Comparison of ENCODE assay signal across 8 mouse cellular contexts in the genomic region with DNA sequence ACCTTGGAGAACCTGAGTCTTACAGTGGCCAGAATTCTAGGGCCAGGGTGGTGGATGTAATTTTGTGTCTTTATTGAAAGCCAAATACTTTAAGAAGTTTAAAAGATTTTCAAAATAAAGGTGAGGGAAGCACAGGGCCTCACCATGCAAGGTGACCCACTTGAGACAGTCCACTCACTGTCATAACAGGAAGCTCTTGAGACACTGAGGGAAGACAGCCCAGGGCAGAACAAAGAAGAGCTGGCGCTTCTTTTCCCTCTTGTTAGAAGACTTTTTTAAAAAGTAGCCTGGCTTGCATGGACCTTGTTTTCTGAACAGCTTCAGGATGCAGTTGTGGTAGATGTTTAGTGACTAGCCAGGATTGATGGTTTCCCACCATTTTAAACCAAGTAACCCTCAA. TPM values are rescaled to one million over a fixed set of nuclear protein-coding genes. Genes with fewer than 3 reads are reported as not detected.
A peak's percentile ranks its signal among the peaks of the same experiment; 100 is the strongest.
DNase-seq lines count a peak whose midpoint lies in the region; ATAC-seq and TF ChIP-seq lines count a peak whose summit lies in the region.

No protein-coding gene starts in this region.

- H3K27me3 ChIP-seq in kidney, postnatal 0 days (ENCODE audit: insufficient read depth, low read length), result no peaks in the 10 kb centered on the region
- H3K27me3 ChIP-seq in embryonic facial prominence, embryonic 11.5 days (ENCODE audit: control insufficient read depth, insufficient read depth, low read length), result no peaks in the 10 kb centered on the region
- H3K27me3 ChIP-seq in hindbrain, embryonic 15.5 days, result no peaks in the 10 kb centered on the region
- H3K27me3 ChIP-seq in midbrain, embryonic 16.5 days (ENCODE audit: control insufficient read depth, insufficient read depth, low read depth, low read length), result no peaks in the 10 kb centered on the region

- no peak for TF ChIP-seq CTCF in kidney, postnatal 0 days (IDR thresholded peaks at IDR 0.05; ENCODE audit: low read depth)

- ATAC-seq in kidney, postnatal 0 days (replicated peaks; ENCODE audit: low FRiP score, low read depth), result no peak
- ATAC-seq in embryonic facial prominence, embryonic 11.5 days (replicated peaks; ENCODE audit: insufficient number of reproducible peaks, low FRiP score, low TSS enrichment, low read depth), result no peak
- no peak for ATAC-seq in hindbrain, embryonic 15.5 days (ENCODE audit: low FRiP score, low read depth)
- ATAC-seq in midbrain, embryonic 16.5 days, result no peak

- H3K4me3 ChIP-seq in kidney, postnatal 0 days (replicated peaks; ENCODE audit: low read depth, low read length), result no peak overlapping the region
- no peak overlapping the region for H3K4me3 ChIP-seq in embryonic facial prominence, embryonic 11.5 days (ENCODE audit: low read depth, low read length)
- peak overlapping the region; percentile 55 for H3K4me3 ChIP-seq in hindbrain, embryonic 15.5 days
- H3K4me3 ChIP-seq in midbrain, embryonic 16.5 days (ENCODE audit: low read depth, low read length), result peak overlapping the region; percentile 66

- DNase-seq in kidney, postnatal 0 days (ENCODE audit: low spot score), result no peak
- DNase-seq in kidney, postnatal 4 days, result no peak
- no peak for DNase-seq in embryonic facial prominence, embryonic 11.5 days (ENCODE audit: low spot score)
- no peak for DNase-seq in left cerebral cortex, adult 11 months (ENCODE audit: low spot score)
- DNase-seq in adrenal gland, adult 8-10 months, result no peak
- DNase-seq in right cerebral cortex, postnatal 14 days, result no peak

- H3K36me3 ChIP-seq in kidney, postnatal 0 days (ENCODE audit: insufficient read depth, low read length), result peaks cover 23% of the 10 kb centered on the region
- peaks cover 8% of the 10 kb centered on the region for H3K36me3 ChIP-seq in embryonic facial prominence, embryonic 11.5 days (replicated peaks; ENCODE audit: control insufficient read depth, insufficient read depth, low read depth, low read length)
- H3K36me3 ChIP-seq in hindbrain, embryonic 15.5 days, result peaks cover 20% of the 10 kb centered on the region
- H3K36me3 ChIP-seq in midbrain, embryonic 16.5 days (ENCODE audit: control insufficient read depth, insufficient read depth, low read length), result peaks cover 9% of the 10 kb centered on the region

- H3K9ac ChIP-seq in kidney, postnatal 0 days (ENCODE audit: low read depth, low read length), result no peak overlapping the region
- H3K9ac ChIP-seq in embryonic facial prominence, embryonic 11.5 days (replicated peaks; ENCODE audit: low read length), result no peak overlapping the region
- 0 out of 2 replicates have a peak overlapping the region, but pooled peaks have one; percentile 55 for H3K9ac ChIP-seq in hindbrain, embryonic 15.5 days
- H3K9ac ChIP-seq in midbrain, embryonic 16.5 days (ENCODE audit: low read depth, low read length), result peak overlapping the region; percentile 75

- no peak overlapping the region for H3K4me2 ChIP-seq in kidney, postnatal 0 days (ENCODE audit: low read length)
- peak overlapping the region; percentile 1; the same call in 1 of the 2 replicates for H3K4me2 ChIP-seq in embryonic facial prominence, embryonic 11.5 days (ENCODE audit: low read depth, low read length)
- peak overlapping the region; percentile 78 for H3K4me2 ChIP-seq in hindbrain, embryonic 15.5 days
- H3K4me2 ChIP-seq in midbrain, embryonic 16.5 days (ENCODE audit: low read length), result peak overlapping the region; percentile 93

- 89% methylated on average over 1 of the region's 1 CpGs for WGBS in kidney, postnatal 0 days
- 77% methylated on average over 1 of the region's 1 CpGs for WGBS in embryonic facial prominence, embryonic 11.5 days
- WGBS in hindbrain, embryonic 15.5 days, result 76% methylated on average over 1 of the region's 1 CpGs
- 76% methylated on average over 1 of the region's 1 CpGs for WGBS in midbrain, embryonic 16.5 days

- no peaks in the 10 kb centered on the region for H3K9me3 ChIP-seq in kidney, postnatal 0 days (replicated peaks; ENCODE audit: low read length)
- no peaks in the 10 kb centered on the region for H3K9me3 ChIP-seq in embryonic facial prominence, embryonic 11.5 days (replicated peaks; ENCODE audit: control insufficient read depth, low read length)
- H3K9me3 ChIP-seq in hindbrain, embryonic 15.5 days, result no peaks in the 10 kb centered on the region
- H3K9me3 ChIP-seq in midbrain, embryonic 16.5 days (replicated peaks; ENCODE audit: control insufficient read depth, low read length, poor library complexity, severe bottlenecking), result no peaks in the 10 kb centered on the region

- H3K4me1 ChIP-seq in kidney, postnatal 0 days (replicated peaks; ENCODE audit: insufficient read depth, low read length), result peaks cover 20% of the 10 kb centered on the region; the same call in 1 of the 2 replicates
- no peaks in the 10 kb centered on the region; the same call in 1 of the 2 replicates for H3K4me1 ChIP-seq in embryonic facial prominence, embryonic 11.5 days (ENCODE audit: control insufficient read depth, insufficient read depth, low read length)
- H3K4me1 ChIP-seq in hindbrain, embryonic 15.5 days (replicated peaks), result peaks cover 39% of the 10 kb centered on the region
- peaks cover 34% of the 10 kb centered on the region for H3K4me1 ChIP-seq in midbrain, embryonic 16.5 days (ENCODE audit: control insufficient read depth, insufficient read depth, low read length)

- H3K27ac ChIP-seq in kidney, postnatal 0 days, result peak overlapping the region; percentile 98; the same call in 1 of the 2 replicates
- H3K27ac ChIP-seq in embryonic facial prominence, embryonic 11.5 days (replicated peaks; ENCODE audit: low read depth, low read length), result no peak overlapping the region; the same call in 1 of the 2 replicates
- peak overlapping the region; percentile 98 for H3K27ac ChIP-seq in hindbrain, embryonic 15.5 days (replicated peaks)
- H3K27ac ChIP-seq in midbrain, embryonic 16.5 days (ENCODE audit: low read length), result peak overlapping the region; percentile 99

RNA-seq across cellular contexts. Expression of gene Ppp1r10, which starts 4.2 kb away (rescaled TPM):
- polyA plus RNA-seq in kidney, postnatal 0 days (2015; fragmentation: Nextera tagmentation; extraction: Ambion mirVana), result 28.8 and 29.7 TPM in 2 replicates
- 38.1 and 38.2 TPM in 2 replicates for polyA plus RNA-seq in embryonic facial prominence, embryonic 11.5 days (2014; fragmentation: Nextera tagmentation; extraction: Ambion mirVana)
- polyA plus RNA-seq in hindbrain, embryonic 15.5 days (2015; fragmentation: Nextera tagmentation; extraction: Ambion mirVana), result 41.1 and 43.0 TPM in 2 replicates
- 38.9 and 43.0 TPM in 2 replicates for polyA plus RNA-seq in midbrain, embryonic 16.5 days (2015; fragmentation: Nextera tagmentation; extraction: Ambion mirVana)
- total RNA-seq in adrenal gland, adult 8-10 months (2022), result 100 to 1,000 TPM in 1 of 4 experiments, 10 to 100 TPM in 3; 65.5 to 105 (median 89.6) TPM

RNA-seq across cellular contexts. Expression of gene Mrps18b, which starts 4.2 kb away (rescaled TPM):
- polyA plus RNA-seq in kidney, postnatal 0 days (2015; fragmentation: Nextera tagmentation; extraction: Ambion mirVana), result 88.4 and 94.7 TPM in 2 replicates
- 69.5 and 72.0 TPM in 2 replicates for polyA plus RNA-seq in embryonic facial prominence, embryonic 11.5 days (2014; fragmentation: Nextera tagmentation; extraction: Ambion mirVana)
- 57.0 and 59.1 TPM in 2 replicates for polyA plus RNA-seq in hindbrain, embryonic 15.5 days (2015; fragmentation: Nextera tagmentation; extraction: Ambion mirVana)
- polyA plus RNA-seq in midbrain, embryonic 16.5 days (2015; fragmentation: Nextera tagmentation; extraction: Ambion mirVana), result 46.9 and 54.4 TPM in 2 replicates
- total RNA-seq in adrenal gland, adult 8-10 months (2022), result 100 to 1,000 TPM in 2 of 4 experiments, 10 to 100 TPM in 2; 81.7 to 102 (median 99.4) TPM

RNA-seq across cellular contexts. Expression of gene Atat1, which starts 10.5 kb away (rescaled TPM):
- 28.4 and 36.9 TPM in 2 replicates for polyA plus RNA-seq in kidney, postnatal 0 days (2015; fragmentation: Nextera tagmentation; extraction: Ambion mirVana)
- polyA plus RNA-seq in embryonic facial prominence, embryonic 11.5 days (2014; fragmentation: Nextera tagmentation; extraction: Ambion mirVana), result 101 and 108 TPM in 2 replicates
- 343 and 422 TPM in 2 replicates for polyA plus RNA-seq in hindbrain, embryonic 15.5 days (2015; fragmentation: Nextera tagmentation; extraction: Ambion mirVana)
- polyA plus RNA-seq in midbrain, embryonic 16.5 days (2015; fragmentation: Nextera tagmentation; extraction: Ambion mirVana), result 455 and 465 TPM in 2 replicates
- 10 to 100 TPM; 34.8 to 61.0 (median 44.9) TPM for total RNA-seq in adrenal gland, adult 8-10 months (2022)

RNA-seq across cellular contexts. Expression of gene 2310061I04Rik, which starts 23.2 kb away (rescaled TPM):
- polyA plus RNA-seq in kidney, postnatal 0 days (2015; fragmentation: Nextera tagmentation; extraction: Ambion mirVana), result 36.6 and 39.1 TPM in 2 replicates
- polyA plus RNA-seq in embryonic facial prominence, embryonic 11.5 days (2014; fragmentation: Nextera tagmentation; extraction: Ambion mirVana), result 21.2 and 25.6 TPM in 2 replicates
- 63.7 and 68.6 TPM in 2 replicates for polyA plus RNA-seq in hindbrain, embryonic 15.5 days (2015; fragmentation: Nextera tagmentation; extraction: Ambion mirVana)
- polyA plus RNA-seq in midbrain, embryonic 16.5 days (2015; fragmentation: Nextera tagmentation; extraction: Ambion mirVana), result 63.9 and 76.4 TPM in 2 replicates
- 10 to 100 TPM; 33.1 to 46.5 (median 40.3) TPM for total RNA-seq in adrenal gland, adult 8-10 months (2022)

RNA-seq across cellular contexts. Expression of gene Dhx16, which starts 40.8 kb away (rescaled TPM):
- 29.2 and 33.3 TPM in 2 replicates for polyA plus RNA-seq in kidney, postnatal 0 days (2015; fragmentation: Nextera tagmentation; extraction: Ambion mirVana)
- polyA plus RNA-seq in embryonic facial prominence, embryonic 11.5 days (2014; fragmentation: Nextera tagmentation; extraction: Ambion mirVana), result 38.6 and 47.2 TPM in 2 replicates
- 30.8 and 32.4 TPM in 2 replicates for polyA plus RNA-seq in hindbrain, embryonic 15.5 days (2015; fragmentation: Nextera tagmentation; extraction: Ambion mirVana)
- 28.4 and 30.5 TPM in 2 replicates for polyA plus RNA-seq in midbrain, embryonic 16.5 days (2015; fragmentation: Nextera tagmentation; extraction: Ambion mirVana)
- 10 to 100 TPM; 40.6 to 57.8 (median 52.0) TPM for total RNA-seq in adrenal gland, adult 8-10 months (2022)

Comparison
In these comparisons a context has a peak if more than half of its experiments do, and no peak if none do; other contexts are left out.
1. H3K4me3 ChIP-seq: peak in hindbrain, embryonic 15.5 days (single experiment) and midbrain, embryonic 16.5 days (single experiment); none in kidney, postnatal 0 days (single experiment) and embryonic facial prominence, embryonic 11.5 days (single experiment).
2. H3K9ac ChIP-seq: peak in hindbrain, embryonic 15.5 days (single experiment) and midbrain, embryonic 16.5 days (single experiment); none in kidney, postnatal 0 days (single experiment) and embryonic facial prominence, embryonic 11.5 days (single experiment).